Mouse (Mus musculus): Measurements from ENCODE around the gene Catsperz. TPM values are rescaled to one million over a fixed set of nuclear protein-coding genes. Genes with fewer than 3 reads are reported as not detected.

The Catsperz gene
- polyA plus RNA-seq (2016; fragmentation: Nextera tagmentation; extraction: Ambion mirVana): 0.91 and 2.0 TPM in 2 replicates

DNA sequence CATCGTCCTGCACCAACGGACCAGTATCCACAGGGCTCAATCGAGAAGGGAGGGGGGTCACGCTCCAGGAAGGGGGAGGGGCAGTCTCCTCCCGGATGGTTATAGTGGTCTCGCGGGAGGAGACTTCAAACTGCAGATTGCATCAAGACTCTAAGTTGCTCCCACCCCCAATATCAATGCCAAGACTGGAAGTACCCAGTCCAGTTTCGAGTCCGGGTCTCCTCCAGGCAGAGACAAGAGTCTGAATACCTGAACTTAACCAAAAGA lies at the start of gene Catsperz:
Gene Catsperz, minus strand, starts transcription at position 74 of the 267 bp plus-strand sequence.
- Histone ChIP-seq H3K36me3 (no peaks in the 10 kb centered on the region), H3K4me2 (replicated peaks) (peak within 1 kb of the TSS; percentile 36), H3K9me3 (no peaks in the 10 kb centered on the region), H3K9ac (no peak within 1 kb of the TSS), H3K4me1 (peaks cover 21% of the 10 kb centered on the region), H3K27ac (no peak within 1 kb of the TSS), H3K4me3 (no peak within 1 kb of the TSS), H3K27me3 (replicated peaks) (peaks cover 71% of the 10 kb centered on the region)
- no peak for ATAC-seq (ENCODE audit: low FRiP score, low read depth)
- 3% methylated on average over 9 of the region's 9 CpGs for WGBS

DNA sequence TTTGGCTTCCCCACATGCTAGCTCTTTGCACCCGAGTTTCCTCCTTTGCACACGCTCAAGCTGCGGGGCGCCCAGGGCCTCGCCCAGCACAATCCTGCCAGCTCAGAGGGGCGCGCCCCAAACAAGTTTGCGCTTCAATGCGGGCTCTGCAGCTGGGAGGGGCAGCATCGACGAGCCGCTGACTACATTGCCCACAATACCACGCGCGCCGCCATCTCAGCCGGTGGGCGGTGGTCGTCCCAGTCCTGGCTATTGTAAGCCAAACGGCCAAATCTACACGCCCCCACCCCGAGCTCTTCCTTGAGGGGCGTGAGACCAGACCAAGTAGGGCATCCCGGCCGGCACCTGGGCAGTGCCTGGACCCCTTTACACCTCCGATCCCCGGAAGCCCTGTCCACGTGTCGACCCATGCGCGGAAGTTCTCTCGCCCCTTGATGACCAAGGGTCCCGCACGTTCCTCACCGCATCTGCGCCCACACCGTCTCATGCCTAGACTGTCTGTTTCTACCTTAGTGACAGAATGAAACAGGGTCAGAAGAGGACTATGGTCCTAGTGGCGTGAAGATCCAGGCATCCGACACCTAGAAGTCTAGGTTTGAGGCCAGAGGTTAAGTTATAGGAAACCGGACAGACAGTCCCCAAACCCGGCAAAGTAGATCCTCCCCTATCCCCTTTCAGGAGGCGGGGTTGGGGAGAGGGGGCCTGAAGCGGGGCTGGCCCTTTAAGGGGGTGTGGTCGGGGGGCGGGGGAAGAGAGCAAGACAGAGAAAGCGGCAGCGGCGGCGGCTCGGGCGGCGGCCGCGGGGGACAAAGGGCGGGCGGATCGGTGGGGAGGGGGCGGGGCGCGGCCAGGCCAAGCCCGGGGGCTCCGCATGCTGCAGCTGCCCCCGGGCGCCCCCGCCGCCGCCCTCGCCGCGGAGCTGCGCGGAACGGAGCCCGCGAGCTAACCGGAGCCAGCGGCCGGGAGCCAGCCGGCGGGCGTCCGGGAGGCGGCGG lies 49.3 kb upstream of the Catsperz start, which contains the start of gene Ppp1r14b:
Gene Ppp1r14b, plus strand, starts transcription at position 758 of the 995 bp plus-strand sequence.
- ATAC-seq (ENCODE audit: low FRiP score, low read depth): peak; percentile 61
- peaks cover 62% of the 10 kb centered on the region for H3K4me1 ChIP-seq
- H3K9me3 ChIP-seq: no peaks in the 10 kb centered on the region
- whole genome bisulfite sequencing: under 1% methylated on average over 70 of the region's 84 CpGs
- H3K4me3 ChIP-seq: peak within 1 kb of the TSS; percentile 67
- peaks cover 19% of the 10 kb centered on the region for H3K36me3 ChIP-seq
- peaks cover 3% of the 10 kb centered on the region; the same call in 1 of the 2 replicates for H3K27me3 ChIP-seq (replicated peaks)
- peak within 1 kb of the TSS; percentile 84 for H3K27ac ChIP-seq
- peak within 1 kb of the TSS; percentile 76 for H3K4me2 ChIP-seq (replicated peaks)
- H3K9ac ChIP-seq: peak within 1 kb of the TSS; percentile 89

DNA sequence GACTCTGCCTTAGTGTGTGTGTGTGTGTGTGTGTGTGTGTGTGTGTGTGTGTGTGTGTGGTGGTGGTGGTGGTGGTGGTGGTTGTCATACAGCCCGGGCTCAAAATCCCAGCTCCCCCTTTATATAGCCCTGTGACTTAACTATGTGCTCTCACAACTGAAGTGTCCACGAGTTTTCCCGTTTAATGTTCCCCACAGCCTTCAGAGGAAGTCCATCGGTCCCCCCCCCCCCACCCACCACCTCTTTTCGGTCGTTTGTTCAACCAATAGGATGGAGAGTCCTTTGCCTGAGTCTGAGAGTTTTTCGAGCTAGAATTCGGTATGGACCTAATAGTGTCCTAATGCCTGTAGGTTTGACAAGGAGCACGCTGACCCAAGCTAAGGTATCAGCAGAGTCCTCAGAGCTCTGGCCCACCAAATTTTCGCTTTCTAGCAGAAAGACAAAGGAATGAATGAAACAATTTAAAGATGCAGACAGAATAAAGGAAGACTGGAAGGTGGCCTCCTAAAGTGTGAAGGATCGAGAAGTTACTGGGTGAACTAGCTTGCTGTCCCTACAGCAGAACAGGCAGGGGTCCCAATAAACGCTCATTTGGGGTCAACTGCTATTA lies 48.5 kb upstream of the Catsperz start:
- Histone ChIP-seq H3K9me3 (no peaks in the 10 kb centered on the region), H3K27ac (no peak overlapping the region), H3K4me3 (peak overlapping the region; percentile 67), H3K27me3 (replicated peaks) (peaks cover 9% of the 10 kb centered on the region), H3K4me1 (peaks cover 60% of the 10 kb centered on the region), H3K36me3 (peaks cover 19% of the 10 kb centered on the region), H3K9ac (peak overlapping the region; percentile 89), H3K4me2 (replicated peaks) (peak overlapping the region; percentile 76)
- no peak for ATAC-seq (ENCODE audit: low FRiP score, low read depth)
- WGBS: 30% methylated on average over 12 of the region's 12 CpGs

DNA sequence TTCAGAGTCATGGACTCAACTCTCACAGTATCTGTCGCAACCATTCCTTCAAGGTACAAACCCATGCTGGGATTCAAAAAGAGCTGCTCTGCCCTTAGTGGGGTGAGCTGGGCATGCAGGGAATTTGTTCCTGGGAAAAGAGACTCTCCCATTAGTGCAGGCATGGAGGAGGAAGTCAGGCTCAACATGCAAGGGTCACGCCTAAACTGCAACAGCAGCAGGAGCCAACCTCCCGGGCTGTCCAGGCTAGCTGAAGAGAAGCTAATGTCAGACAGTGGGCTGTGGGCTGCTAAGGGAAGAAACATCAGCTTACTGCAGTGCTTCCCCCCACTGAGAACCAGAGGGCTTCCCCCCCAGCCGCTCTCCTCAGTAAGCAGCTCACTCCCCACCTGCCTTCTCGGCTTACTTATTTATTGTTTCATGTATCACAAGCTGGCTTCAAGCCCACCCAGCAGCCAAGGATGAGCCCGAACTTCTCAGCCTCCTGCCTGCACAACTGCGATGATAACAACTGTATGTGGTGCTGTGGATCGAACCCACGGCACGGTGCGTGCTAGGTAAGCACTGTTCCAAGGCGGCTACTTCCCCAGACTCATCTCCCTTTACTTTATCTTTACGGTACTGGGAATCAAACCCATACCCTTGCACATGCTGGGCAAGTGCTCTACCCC lies 47.2 kb upstream of the Catsperz start:
- Histone ChIP-seq H3K4me1 (peaks cover 54% of the 10 kb centered on the region), H3K4me2 (replicated peaks) (no peak overlapping the region), H3K4me3 (no peak overlapping the region), H3K27ac (no peak overlapping the region), H3K9me3 (no peaks in the 10 kb centered on the region), H3K9ac (no peak overlapping the region), H3K27me3 (replicated peaks) (peaks cover 15% of the 10 kb centered on the region), H3K36me3 (peaks cover 6% of the 10 kb centered on the region)
- 86% methylated on average over 13 of the region's 13 CpGs for WGBS
- no peak for ATAC-seq (ENCODE audit: low FRiP score, low read depth)

DNA sequence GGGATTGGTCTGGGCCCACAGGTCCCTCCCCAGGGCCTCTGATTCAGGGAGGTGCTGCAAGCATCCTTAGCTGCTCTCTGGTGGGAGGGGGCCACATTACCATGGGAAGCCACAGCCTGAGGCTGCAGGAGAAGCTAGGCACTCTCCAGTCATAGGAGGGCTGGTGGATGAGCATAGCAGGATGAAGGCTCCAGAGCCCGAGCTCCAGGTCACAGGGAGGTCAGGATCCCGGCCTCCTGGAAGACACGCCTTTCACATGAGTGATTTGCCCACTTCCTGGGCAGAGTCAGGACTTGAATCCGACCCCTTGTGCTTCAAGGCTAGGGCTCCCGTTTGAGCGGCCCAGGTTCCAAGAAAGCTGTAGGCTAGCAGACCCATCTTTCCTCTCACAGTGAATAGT lies 46.5 kb upstream of the Catsperz start:
- H3K4me3 ChIP-seq: no peak overlapping the region
- H3K27me3 ChIP-seq (replicated peaks): peaks cover 15% of the 10 kb centered on the region
- H3K4me1 ChIP-seq: peaks cover 48% of the 10 kb centered on the region
- H3K27ac ChIP-seq: no peak overlapping the region
- no peak for ATAC-seq (ENCODE audit: low FRiP score, low read depth)
- 0 out of 2 replicates have a peak, but pooled peaks cover under 1% of the 10 kb centered on the region for H3K36me3 ChIP-seq
- 0 out of 2 replicates have a peak overlapping the region, but pooled peaks have one; percentile 7 for H3K4me2 ChIP-seq (replicated peaks)
- WGBS: 22% methylated on average over 6 of the region's 6 CpGs
- no peaks in the 10 kb centered on the region for H3K9me3 ChIP-seq
- H3K9ac ChIP-seq: 0 out of 2 replicates have a peak overlapping the region, but pooled peaks have one; percentile 21

DNA sequence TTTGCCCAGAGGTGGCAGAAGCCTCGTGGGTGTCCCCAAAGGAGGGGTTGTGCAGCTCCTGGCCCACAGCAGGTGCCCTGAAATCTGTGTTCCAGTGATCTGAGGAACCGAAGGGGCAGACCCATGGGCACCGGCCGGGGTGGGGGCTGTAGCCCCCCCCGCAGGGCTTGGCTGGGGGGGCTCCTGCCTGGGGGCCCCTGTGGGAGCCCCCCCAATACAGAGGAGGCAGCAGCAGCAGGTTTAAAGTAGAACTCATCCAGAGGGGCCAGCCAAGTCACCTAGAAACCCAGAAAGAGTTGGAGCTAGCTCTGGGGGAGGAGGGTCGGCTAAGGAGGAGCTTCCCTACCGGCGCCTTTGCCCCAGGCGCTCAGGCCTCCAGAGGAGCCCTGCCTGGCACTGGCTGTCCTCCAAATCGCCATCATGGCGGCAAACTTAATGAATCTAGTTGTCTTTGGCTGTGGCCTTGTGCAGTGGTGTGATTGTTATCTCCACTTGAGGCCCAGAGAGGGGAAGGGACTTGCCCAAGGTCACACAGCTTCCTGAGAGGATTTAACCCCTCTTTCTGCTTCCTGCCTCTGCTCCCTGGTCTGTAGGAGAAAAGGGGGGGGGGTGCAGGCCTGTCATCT lies 45.4 kb upstream of the Catsperz start:
- H3K9me3 ChIP-seq: no peaks in the 10 kb centered on the region
- ATAC-seq (ENCODE audit: low FRiP score, low read depth): no peak
- peaks cover 38% of the 10 kb centered on the region for H3K4me1 ChIP-seq
- no peak overlapping the region for H3K27ac ChIP-seq
- H3K9ac ChIP-seq: no peak overlapping the region
- 20% methylated on average over 11 of the region's 11 CpGs for WGBS
- H3K4me3 ChIP-seq: peak overlapping the region; percentile 48; the same call in 1 of the 2 replicates
- peak overlapping the region; percentile 62 for H3K4me2 ChIP-seq (replicated peaks)
- no peaks in the 10 kb centered on the region for H3K36me3 ChIP-seq
- H3K27me3 ChIP-seq (replicated peaks): peaks cover 15% of the 10 kb centered on the region

DNA sequence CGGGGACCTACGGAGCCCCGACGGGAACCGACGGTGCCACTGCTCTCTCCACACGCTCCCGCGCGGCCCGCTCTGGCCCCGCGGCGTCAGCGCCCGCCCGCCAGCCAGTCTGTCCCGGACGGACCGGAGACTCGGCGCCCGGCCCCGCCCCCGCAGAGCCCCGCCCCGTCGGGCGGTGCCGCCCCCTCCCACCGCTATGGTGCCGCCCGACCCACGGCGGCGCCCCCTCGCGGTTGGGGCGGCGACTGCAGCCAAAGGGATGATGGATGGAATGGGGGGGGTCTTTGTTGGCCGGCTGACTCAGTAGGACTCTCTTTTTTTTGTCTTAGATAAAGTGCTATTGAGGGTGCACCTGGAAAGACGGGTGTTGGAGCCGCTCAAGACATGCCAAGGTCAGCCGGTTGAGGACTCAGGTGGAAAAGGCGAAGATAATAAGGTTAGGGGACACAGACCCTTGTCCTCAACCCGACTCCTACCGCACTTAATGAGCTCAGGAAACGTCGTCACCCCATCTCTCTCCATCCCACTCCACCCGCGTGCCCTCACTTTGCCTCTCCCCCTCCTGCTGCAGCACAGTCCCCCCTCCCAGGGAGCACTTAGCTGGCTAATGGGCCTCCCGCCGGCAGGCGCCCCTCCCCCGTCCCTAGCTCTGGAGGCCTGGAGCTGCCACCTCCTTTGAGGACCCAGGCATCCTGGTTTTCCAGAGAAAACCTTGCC lies 44.6 kb upstream of the Catsperz start:
- Histone ChIP-seq H3K4me3 (peak overlapping the region; percentile 48), H3K27me3 (replicated peaks) (peaks cover 15% of the 10 kb centered on the region), H3K27ac (no peak overlapping the region), H3K4me1 (peaks cover 38% of the 10 kb centered on the region), H3K36me3 (peaks cover 2% of the 10 kb centered on the region), H3K4me2 (replicated peaks) (peak overlapping the region; percentile 62), H3K9me3 (no peaks in the 10 kb centered on the region), H3K9ac (peak overlapping the region; percentile 57)
- no peak for ATAC-seq (ENCODE audit: low FRiP score, low read depth)
- under 1% methylated on average over 50 of the region's 55 CpGs for WGBS

DNA sequence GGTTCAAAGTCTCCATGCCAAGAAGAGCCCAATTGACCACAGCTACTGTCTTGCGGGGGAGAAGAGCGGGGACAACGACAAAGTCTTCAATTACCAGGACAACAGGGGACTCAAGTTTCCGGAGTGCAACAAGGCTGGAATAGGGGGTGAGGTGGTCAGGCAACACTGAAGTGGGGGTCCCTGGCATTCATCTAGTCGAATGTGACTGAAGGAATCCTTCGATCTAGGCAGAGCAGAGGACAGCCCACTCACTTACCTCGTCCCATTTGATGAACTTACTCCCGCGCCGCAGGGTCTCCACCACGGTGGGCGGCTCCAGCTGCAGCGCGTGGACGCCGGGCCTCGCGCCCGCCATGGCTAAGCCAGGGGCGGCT lies 44.1 kb upstream of the Catsperz start:
- Histone ChIP-seq H3K36me3 (peaks cover 7% of the 10 kb centered on the region), H3K4me2 (replicated peaks) (peak overlapping the region; percentile 62), H3K9me3 (no peaks in the 10 kb centered on the region), H3K27me3 (replicated peaks) (peaks cover 15% of the 10 kb centered on the region), H3K9ac (peak overlapping the region; percentile 57), H3K4me3 (peak overlapping the region; percentile 48), H3K4me1 (peaks cover 38% of the 10 kb centered on the region), H3K27ac (no peak overlapping the region)
- no peak for ATAC-seq (ENCODE audit: low FRiP score, low read depth)
- WGBS: under 1% methylated on average over 20 of the region's 20 CpGs

DNA sequence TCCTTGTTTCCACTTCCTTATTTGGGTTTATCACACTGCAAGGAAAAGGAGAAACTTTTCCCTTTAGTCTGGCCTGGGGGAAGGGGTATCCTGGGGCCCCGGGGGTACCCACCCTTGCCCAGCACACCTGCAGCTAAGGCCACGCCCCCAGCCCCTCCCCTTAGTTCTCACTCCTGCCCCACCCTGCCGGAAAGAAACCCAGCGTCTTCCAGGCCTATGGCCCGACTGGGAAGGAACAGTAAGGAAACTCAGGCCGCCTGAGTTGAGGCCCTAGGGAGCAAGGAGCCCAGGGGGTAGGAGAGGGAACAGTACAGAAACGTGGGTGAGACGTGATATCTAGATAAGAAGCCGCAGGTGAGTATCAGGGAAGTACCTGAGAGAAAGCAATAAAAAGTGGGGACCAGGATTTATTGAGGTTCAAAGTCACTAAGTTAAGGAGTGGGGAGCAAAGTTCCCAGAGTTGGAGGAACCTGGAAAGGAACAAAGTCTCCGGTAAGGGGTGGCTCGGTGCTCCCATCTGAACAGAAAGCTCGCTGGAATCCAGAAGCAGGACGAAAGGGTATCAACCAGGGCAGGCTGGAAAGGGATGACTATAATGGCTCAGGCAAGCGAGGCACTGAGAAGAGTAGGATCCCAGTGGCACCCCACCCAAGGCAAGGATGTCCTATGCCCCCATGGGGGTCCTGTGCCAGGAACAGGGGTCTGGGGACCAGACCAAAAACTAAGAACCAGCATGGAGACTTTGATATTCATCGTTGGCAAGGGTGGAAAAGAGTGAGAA lies 43.5 kb upstream of the Catsperz start:
- no peak for ATAC-seq (ENCODE audit: low FRiP score, low read depth)
- H3K27me3 ChIP-seq (replicated peaks): peaks cover 15% of the 10 kb centered on the region
- peaks cover 33% of the 10 kb centered on the region for H3K4me1 ChIP-seq
- peaks cover 7% of the 10 kb centered on the region for H3K36me3 ChIP-seq
- peak overlapping the region; percentile 57; the same call in 1 of the 2 replicates for H3K9ac ChIP-seq
- WGBS: 15% methylated on average over 15 of the region's 15 CpGs
- H3K4me3 ChIP-seq: peak overlapping the region; percentile 48
- H3K9me3 ChIP-seq: no peaks in the 10 kb centered on the region
- H3K27ac ChIP-seq: no peak overlapping the region
- H3K4me2 ChIP-seq (replicated peaks): peak overlapping the region; percentile 62

DNA sequence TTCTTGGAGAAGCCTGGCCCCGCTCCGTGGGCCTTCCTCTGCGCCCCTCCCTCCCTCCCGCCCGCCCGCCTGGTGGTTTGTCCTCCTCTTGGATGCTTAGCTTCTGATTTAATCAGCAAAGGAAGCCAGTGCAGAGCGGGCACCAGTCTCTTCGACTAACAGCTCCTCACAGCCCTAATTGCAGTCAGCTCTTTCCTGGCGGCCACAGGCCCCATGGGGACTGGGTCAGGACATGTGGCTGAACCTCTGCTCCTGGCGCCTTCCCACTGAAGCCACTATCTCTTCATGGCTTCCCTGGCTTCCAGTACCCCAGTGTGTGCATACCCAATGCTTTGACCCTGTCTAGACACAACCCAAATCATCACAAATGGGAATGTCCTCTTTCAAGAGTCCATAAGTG lies 31.3 kb upstream of the Catsperz start:
- no peaks in the 10 kb centered on the region for H3K27me3 ChIP-seq (replicated peaks)
- H3K4me3 ChIP-seq: no peak overlapping the region
- H3K9me3 ChIP-seq: no peaks in the 10 kb centered on the region
- no peak overlapping the region for H3K4me2 ChIP-seq (replicated peaks)
- H3K9ac ChIP-seq: no peak overlapping the region
- peaks cover 14% of the 10 kb centered on the region for H3K4me1 ChIP-seq
- peaks cover 46% of the 10 kb centered on the region for H3K36me3 ChIP-seq
- ATAC-seq (ENCODE audit: low FRiP score, low read depth): no peak
- 78% methylated on average over 10 of the region's 10 CpGs for WGBS
- no peak overlapping the region for H3K27ac ChIP-seq

DNA sequence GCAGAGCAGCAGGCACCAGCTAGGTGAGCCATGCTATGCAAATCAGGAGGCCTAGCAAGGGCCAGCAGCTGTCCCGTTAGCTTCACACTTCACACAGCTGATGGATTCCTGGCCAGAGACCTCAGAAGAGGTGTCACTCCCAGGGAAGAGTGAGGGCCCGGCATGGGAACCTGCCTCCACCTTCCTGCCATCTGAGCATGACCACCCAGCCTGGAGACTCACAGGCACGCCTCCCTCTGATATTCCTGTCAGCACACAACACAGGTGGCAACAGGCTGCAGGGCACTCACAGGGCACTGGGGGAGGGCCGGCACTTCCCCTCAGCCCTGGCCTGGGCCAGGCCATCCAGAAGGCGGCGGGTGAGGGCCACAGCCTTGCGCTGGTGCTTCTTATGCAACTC lies 30.2 kb upstream of the Catsperz start:
- H3K36me3 ChIP-seq: peaks cover 45% of the 10 kb centered on the region
- no peaks in the 10 kb centered on the region for H3K27me3 ChIP-seq (replicated peaks)
- H3K4me1 ChIP-seq: peaks cover 16% of the 10 kb centered on the region
- H3K27ac ChIP-seq: no peak overlapping the region
- no peaks in the 10 kb centered on the region for H3K9me3 ChIP-seq
- no peak for ATAC-seq (ENCODE audit: low FRiP score, low read depth)
- H3K4me3 ChIP-seq: no peak overlapping the region
- no peak overlapping the region for H3K4me2 ChIP-seq (replicated peaks)
- H3K9ac ChIP-seq: no peak overlapping the region
- 92% methylated on average over 7 of the region's 7 CpGs for WGBS

All from neural tube, embryonic 12.5 days (tissue).